ENCODE assay signal across 28 mouse cellular contexts in the genomic region with DNA sequence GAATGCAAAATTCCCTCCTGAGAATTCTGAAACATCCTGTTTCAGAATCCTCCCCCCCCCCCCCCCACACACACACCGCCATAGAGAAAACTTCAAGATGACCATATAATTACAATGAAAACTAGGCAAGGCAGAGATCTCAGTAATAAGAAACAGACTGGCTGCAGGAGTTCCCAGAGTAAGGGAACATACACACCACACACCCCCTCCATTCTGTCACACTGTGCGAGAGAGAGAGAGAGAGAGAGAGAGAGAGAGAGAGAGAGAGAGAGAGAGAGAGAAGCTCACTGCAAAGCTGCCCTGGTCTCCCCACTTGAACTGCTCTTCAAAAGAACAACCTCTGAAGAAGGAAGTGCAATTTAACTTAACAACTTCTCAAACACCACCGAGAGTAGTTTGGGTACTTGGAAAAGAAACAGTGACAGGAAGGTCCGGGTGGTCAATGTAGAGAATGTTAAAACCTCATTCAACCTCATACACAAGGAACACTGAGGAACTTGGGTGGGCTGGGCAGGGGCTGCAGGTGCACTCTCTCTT. TPM values are rescaled to one million over a fixed set of nuclear protein-coding genes. Genes with fewer than 3 reads are reported as not detected.
DNase-seq lines count a peak whose midpoint lies in the region; ATAC-seq and TF ChIP-seq lines count a peak whose summit lies in the region.
"Had no signal": no experiment of that assay in that cellular context is flagged by ENCODE, and none has a peak within 500 bp of the region (broad histone marks: within the 10 kb centered on the region; RNA-seq: fewer than 3 reads in every experiment).

No protein-coding gene starts in this region.

- DNase-seq in lung, postnatal 0 days (ENCODE audit: low spot score): peak; percentile 60
- DNase-seq in lung, postnatal 25 days (ENCODE audit: low spot score): no peak
- no peak for DNase-seq in embryonic facial prominence, embryonic 10.5 days (ENCODE audit: low spot score)
- DNase-seq in embryonic facial prominence, embryonic 14.5 days (ENCODE audit: low spot score): peak; percentile 56
- DNase-seq in limb, embryonic 10.5 days (ENCODE audit: low spot score): no peak
- DNase-seq in Muller cell, postnatal 12 days (ENCODE audit: inconsistent ontology term): no peak
- DNase-seq in B cell, adult 2 months: no peak
- DNase-seq: adrenal gland, postnatal 10 days; adrenal gland, postnatal 36 days; cerebellum, adult 11 months; cerebellum, adult 2 months; cerebellum, adult 9-11 months; cerebellum, postnatal 36 days; embryo, embryonic 11 days; gastrocnemius, postnatal 25 days; heart, adult 2 months; heart, postnatal 14 days; heart, postnatal 4 days had no signal

- H3K36me3 ChIP-seq in lung, postnatal 0 days (ENCODE audit: insufficient read depth, low read length): no peaks in the 10 kb centered on the region
- no peaks in the 10 kb centered on the region for H3K36me3 ChIP-seq in embryonic facial prominence, embryonic 10.5 days (replicated peaks)
- no peaks in the 10 kb centered on the region for H3K36me3 ChIP-seq in embryonic facial prominence, embryonic 14.5 days (ENCODE audit: control insufficient read depth, insufficient read depth, low read length)
- H3K36me3 ChIP-seq in limb, embryonic 10.5 days: no peaks in the 10 kb centered on the region
- H3K36me3 ChIP-seq in kidney, embryonic 14.5 days (ENCODE audit: control insufficient read depth, insufficient read depth, low read length): no peaks in the 10 kb centered on the region
- H3K36me3 ChIP-seq: forebrain, embryonic 10.5 days; heart, embryonic 10.5 days; heart, embryonic 13.5 days had no signal

- H3K9ac ChIP-seq in lung, postnatal 0 days (replicated peaks; ENCODE audit: low read depth): no peak overlapping the region
- no peak overlapping the region for H3K9ac ChIP-seq in embryonic facial prominence, embryonic 14.5 days (ENCODE audit: low read depth, low read length)
- no peak overlapping the region for H3K9ac ChIP-seq in kidney, embryonic 14.5 days (ENCODE audit: low read depth, low read length)
- H3K9ac ChIP-seq: forebrain, embryonic 13.5 days; heart, embryonic 13.5 days; hindbrain, embryonic 14.5 days had no signal

- no peak overlapping the region for H3K4me2 ChIP-seq in lung, postnatal 0 days (replicated peaks; ENCODE audit: low read depth, low read length)
- no peak overlapping the region for H3K4me2 ChIP-seq in embryonic facial prominence, embryonic 14.5 days (ENCODE audit: low read depth, low read length)
- no peak overlapping the region for H3K4me2 ChIP-seq in kidney, embryonic 14.5 days (replicated peaks; ENCODE audit: low read depth, low read length)
- H3K4me2 ChIP-seq: forebrain, embryonic 13.5 days; heart, embryonic 13.5 days; hindbrain, embryonic 14.5 days had no signal

- WGBS in lung, postnatal 0 days: 38% methylated on average over 4 of the region's 4 CpGs
- 41% methylated on average over 4 of the region's 4 CpGs for WGBS in embryonic facial prominence, embryonic 10.5 days
- 32% methylated on average over 4 of the region's 4 CpGs for WGBS in embryonic facial prominence, embryonic 14.5 days
- WGBS in limb, embryonic 10.5 days: 22% methylated on average over 4 of the region's 4 CpGs
- 35% methylated on average over 4 of the region's 4 CpGs for WGBS in kidney, embryonic 14.5 days

- H3K4me3 ChIP-seq in lung, postnatal 0 days (ENCODE audit: low read depth, low read length): no peak overlapping the region
- no peak overlapping the region for H3K4me3 ChIP-seq in embryonic facial prominence, embryonic 10.5 days
- no peak overlapping the region for H3K4me3 ChIP-seq in embryonic facial prominence, embryonic 14.5 days (ENCODE audit: low read depth, low read length)
- no peak overlapping the region for H3K4me3 ChIP-seq in limb, embryonic 10.5 days
- no peak overlapping the region for H3K4me3 ChIP-seq in kidney, embryonic 14.5 days (ENCODE audit: low read length)
- H3K4me3 ChIP-seq: forebrain, embryonic 10.5 days; forebrain, embryonic 13.5 days; heart, adult 2 months; heart, embryonic 10.5 days; heart, embryonic 13.5 days had no signal

- no peak for TF ChIP-seq CTCF in lung, postnatal 0 days (IDR thresholded peaks at IDR 0.05)

- no peak for TF ChIP-seq EP300 in lung, postnatal 0 days (IDR thresholded peaks at IDR 0.05)

- H3K4me1 ChIP-seq in lung, postnatal 0 days (ENCODE audit: insufficient read depth, low read depth, low read length): no peaks in the 10 kb centered on the region
- H3K4me1 ChIP-seq in embryonic facial prominence, embryonic 10.5 days: peaks cover 41% of the 10 kb centered on the region
- peaks cover 15% of the 10 kb centered on the region for H3K4me1 ChIP-seq in embryonic facial prominence, embryonic 14.5 days (ENCODE audit: control insufficient read depth, insufficient read depth, low read length)
- H3K4me1 ChIP-seq in limb, embryonic 10.5 days: peaks cover 52% of the 10 kb centered on the region
- H3K4me1 ChIP-seq in kidney, embryonic 14.5 days (ENCODE audit: control insufficient read depth, insufficient read depth, low read length): no peaks in the 10 kb centered on the region

- no peaks in the 10 kb centered on the region for H3K9me3 ChIP-seq in lung, postnatal 0 days (ENCODE audit: low read length)
- no peaks in the 10 kb centered on the region for H3K9me3 ChIP-seq in embryonic facial prominence, embryonic 10.5 days
- no peaks in the 10 kb centered on the region for H3K9me3 ChIP-seq in embryonic facial prominence, embryonic 14.5 days (ENCODE audit: control insufficient read depth, low read length)
- H3K9me3 ChIP-seq in limb, embryonic 10.5 days (replicated peaks): no peaks in the 10 kb centered on the region
- no peaks in the 10 kb centered on the region for H3K9me3 ChIP-seq in kidney, embryonic 14.5 days (ENCODE audit: control insufficient read depth, low read length)
- H3K9me3 ChIP-seq: forebrain, embryonic 10.5 days; forebrain, embryonic 13.5 days; heart, embryonic 10.5 days; heart, embryonic 13.5 days had no signal

- no peaks in the 10 kb centered on the region for H3K27me3 ChIP-seq in lung, postnatal 0 days (replicated peaks; ENCODE audit: insufficient read depth, low read length)
- no peaks in the 10 kb centered on the region for H3K27me3 ChIP-seq in embryonic facial prominence, embryonic 10.5 days (replicated peaks; ENCODE audit: low read depth, poor library complexity, severe bottlenecking)
- H3K27me3 ChIP-seq in embryonic facial prominence, embryonic 14.5 days (replicated peaks; ENCODE audit: control insufficient read depth, insufficient read depth, low read length): no peaks in the 10 kb centered on the region
- no peaks in the 10 kb centered on the region for H3K27me3 ChIP-seq in limb, embryonic 10.5 days (ENCODE audit: low read depth, poor library complexity, severe bottlenecking)
- H3K27me3 ChIP-seq in kidney, embryonic 14.5 days (ENCODE audit: control insufficient read depth, insufficient read depth, low read length): no peaks in the 10 kb centered on the region
- H3K27me3 ChIP-seq: forebrain, embryonic 13.5 days; Patski had no signal

- H3K27ac ChIP-seq in lung, postnatal 0 days (ENCODE audit: low read length): no peak overlapping the region
- H3K27ac ChIP-seq in embryonic facial prominence, embryonic 10.5 days (replicated peaks): 0 out of 2 replicates have a peak overlapping the region, but pooled peaks have one; percentile 58
- no peak overlapping the region for H3K27ac ChIP-seq in embryonic facial prominence, embryonic 14.5 days (replicated peaks; ENCODE audit: low read depth, low read length)
- H3K27ac ChIP-seq in limb, embryonic 10.5 days: peak overlapping the region; percentile 11; the same call in 1 of the 2 replicates
- H3K27ac ChIP-seq in kidney, embryonic 14.5 days (ENCODE audit: low read depth, low read length): no peak overlapping the region
- H3K27ac ChIP-seq: forebrain, embryonic 13.5 days; heart, adult 2 months; heart, embryonic 10.5 days; heart, embryonic 13.5 days; hindbrain, embryonic 14.5 days; hindbrain, postnatal 0 days had no signal

- ATAC-seq in lung, postnatal 0 days: peak; percentile 50; the same call in 1 of the 2 replicates
- ATAC-seq in embryonic facial prominence, embryonic 14.5 days (ENCODE audit: low read depth): peak; percentile 41; the same call in 1 of the 2 replicates
- no peak for ATAC-seq in kidney, embryonic 14.5 days (ENCODE audit: low FRiP score, low TSS enrichment)
- ATAC-seq: forebrain, embryonic 13.5 days; forebrain, embryonic 16.5 days; hindbrain, postnatal 0 days; inflammation-experienced regulatory T-cells, adult 6 months; Patski had no signal

RNA-seq across cellular contexts. Expression of a gene that starts 10.5 kb away (rescaled TPM):
- polyA plus RNA-seq in lung, postnatal 0 days (2015; fragmentation: Nextera tagmentation; extraction: Ambion mirVana): 357 and 645 TPM in 2 replicates
- polyA plus RNA-seq in embryonic facial prominence, embryonic 10.5 days (2016; fragmentation: Nextera tagmentation; extraction: Ambion mirVana): 30.3 and 48.2 TPM in 2 replicates
- polyA plus RNA-seq in embryonic facial prominence, embryonic 14.5 days (2014; fragmentation: Nextera tagmentation; extraction: Ambion mirVana): 74.8 and 89.5 TPM in 2 replicates
- polyA plus RNA-seq in limb, embryonic 10.5 days (2016; fragmentation: Nextera tagmentation; extraction: Ambion mirVana): 9.5 and 14.8 TPM in 2 replicates
- polyA plus RNA-seq in kidney, embryonic 14.5 days (2014; fragmentation: Nextera tagmentation; extraction: Ambion mirVana): 22.7 and 26.0 TPM in 2 replicates

Comparison
In these comparisons a context has a peak if more than half of its experiments do, and no peak if none do; other contexts are left out.
1. DNase-seq: peak in lung, postnatal 0 days (single experiment) and embryonic facial prominence, embryonic 14.5 days (single experiment); none in lung, postnatal 25 days (single experiment), embryonic facial prominence, embryonic 10.5 days (single experiment), limb, embryonic 10.5 days (single experiment), Muller cell, postnatal 12 days (single experiment) and B cell, adult 2 months (0 of 2).
2. H3K27ac ChIP-seq: peak in embryonic facial prominence, embryonic 10.5 days (single experiment) and limb, embryonic 10.5 days (single experiment); none in lung, postnatal 0 days (single experiment), embryonic facial prominence, embryonic 14.5 days (single experiment) and kidney, embryonic 14.5 days (single experiment).